Mouse (Mus musculus) liver, adult (tissue): ENCODE data around the gene Plxna2.
A peak's percentile ranks its signal among the peaks of the same experiment; 100 is the strongest.

Experiments
- GATA4 ChIP-seq: IDR thresholded peaks from 2 replicates; pipeline ENCODE4 v1.6.1; 2014; ENCODE audit warnings: mild to moderate bottlenecking, low read length; ENCODE audit not compliant: insufficient replicate concordance

The Plxna2 gene

GRCm38 (mm10) chr1:194699321-194699720 is 81.3 kb downstream of the Plxna2 start:
- TF ChIP-seq GATA4, result no peak

GRCm38 (mm10) chr1:194703235-194703634 is 85.2 kb downstream of the Plxna2 start:
- no peak for TF ChIP-seq GATA4

GRCm38 (mm10) chr1:194704171-194704855 is 86.3 kb downstream of the Plxna2 start:
- no peak for TF ChIP-seq GATA4

GRCm38 (mm10) chr1:194706566-194706965 is 88.5 kb downstream of the Plxna2 start:
- TF ChIP-seq GATA4, result no peak

- TF ChIP-seq GATA4, result no peak
Measured at GRCm38 (mm10) chr1:194712373-194712772, 94.4 kb downstream of the Plxna2 start.

GRCm38 (mm10) chr1:194714138-194715031 is 96.4 kb downstream of the Plxna2 start:
- TF ChIP-seq GATA4, result no peak

GRCm38 (mm10) chr1:194717451-194717874 is 99.4 kb downstream of the Plxna2 start:
- no peak for TF ChIP-seq GATA4

- TF ChIP-seq GATA4, result no peak
Measured at GRCm38 (mm10) chr1:194720406-194720805, 102.4 kb downstream of the Plxna2 start.

GRCm38 (mm10) chr1:194721260-194721659 is 103.2 kb downstream of the Plxna2 start:
- TF ChIP-seq GATA4, result no peak

- no peak for TF ChIP-seq GATA4
Measured at GRCm38 (mm10) chr1:194722329-194722728, 104.3 kb downstream of the Plxna2 start.

GRCm38 (mm10) chr1:194734836-194735235 is 116.8 kb downstream of the Plxna2 start:
- no peak for TF ChIP-seq GATA4

- TF ChIP-seq GATA4, result no peak
Measured at GRCm38 (mm10) chr1:194739894-194740293, 121.9 kb downstream of the Plxna2 start.

GRCm38 (mm10) chr1:194742901-194743422 is 124.9 kb downstream of the Plxna2 start:
- no peak for TF ChIP-seq GATA4

GRCm38 (mm10) chr1:194745177-194745934 is 127.3 kb downstream of the Plxna2 start:
- TF ChIP-seq GATA4, result no peak

GRCm38 (mm10) chr1:194746332-194747249 is 128.6 kb downstream of the Plxna2 start:
- TF ChIP-seq GATA4, result peak; percentile 56; the same call in 1 of the 2 replicates

GRCm38 (mm10) chr1:194747258-194747657 is 129.2 kb downstream of the Plxna2 start:
- no peak for TF ChIP-seq GATA4
